Mouse (Mus musculus): ENCODE data around the gene Ly6g6d.

GRCm38 (mm10) chr17:35090166-35090932, 12.5 kb upstream of the Ly6g6d start:
- TF ChIP-seq CTCF (IDR thresholded peaks at IDR 0.05; ENCODE audit: borderline replicate concordance, insufficient read depth, low read length) (no peak), POLR2A (IDR thresholded peaks at IDR 0.05; ENCODE audit: low read depth, low read length) (no peak)
